Mouse (Mus musculus) liver, adult 2 months (tissue): Measurements from ENCODE around the gene Actr2. TPM values are rescaled to one million over a fixed set of nuclear protein-coding genes. Genes with fewer than 3 reads are reported as not detected.
"Not testable (repeated sequence)": the region's sequence is repeated elsewhere in the genome, so short reads cannot be mapped to it uniquely, and the experiment has no call there.

Experiments
- DNase-seq: peaks from one replicate; pipeline ENCODE4 v3.0.0-alpha.2; 2011; ENCODE audit warnings: low read depth, low spot score; ENCODE audit errors: extremely low read depth
- H3K27ac ChIP-seq: fragments of 200-500 bp; replicated peaks from 2 replicates; pipeline ENCODE4 v1.5.1; 2012; ENCODE audit warnings: low read depth, mild to moderate bottlenecking, control low read depth, inconsistent platforms, low read length; ENCODE audit not compliant: insufficient read depth
- H3K27me3 ChIP-seq: fragments of 200-500 bp; 2 replicates; pipeline ENCODE4 v1.6.1; 2012; ENCODE audit warnings: mild to moderate bottlenecking, moderate library complexity, low read length, inconsistent platforms; ENCODE audit not compliant: control insufficient read depth, insufficient read depth
- H3K36me3 ChIP-seq: fragments of 200-500 bp; 2 replicates; pipeline ENCODE4 v1.6.1; 2012; ENCODE audit warnings: low read length, inconsistent platforms; ENCODE audit not compliant: control insufficient read depth, insufficient read depth
- H3K4me1 ChIP-seq: fragments of 200-500 bp; 2 replicates; pipeline ENCODE4 v1.6.1; 2011; ENCODE audit warnings: low read length; ENCODE audit not compliant: control insufficient read depth, insufficient read depth
- H3K4me3 ChIP-seq: fragments of 200-500 bp; 2 replicates; pipeline ENCODE4 v1.5.1; 2011; ENCODE audit warnings: low read depth, mild to moderate bottlenecking, control low read depth, low read length, moderate library complexity; ENCODE audit not compliant: insufficient read depth
- H3K79me2 ChIP-seq: fragments of 200-500 bp; 2 replicates; pipeline ENCODE4 v1.6.1; 2012; ENCODE audit warnings: inconsistent platforms, mild to moderate bottlenecking, low read length, moderate library complexity; ENCODE audit not compliant: control insufficient read depth, insufficient read depth
- H3K9ac ChIP-seq: fragments of 200-500 bp; 2 replicates; pipeline ENCODE4 v1.6.1; 2012; ENCODE audit warnings: low read depth, mild to moderate bottlenecking, control low read depth, inconsistent platforms, low read length
- CTCF ChIP-seq: fragments of 200-500 bp; IDR thresholded peaks from 2 replicates; pipeline ENCODE4 v1.5.1; 2011; ENCODE audit warnings: low read depth, low read length, control low read depth
- POLR2A ChIP-seq: fragments of 200-500 bp; IDR thresholded peaks from 2 replicates; pipeline ENCODE4 v1.6.1; 2011; ENCODE audit warnings: low read length, control low read depth; ENCODE audit not compliant: insufficient read depth; ENCODE audit errors: extremely low read depth
- WGBS: fragments of 180-500 bp; shearing (Covaris S2); methylation state at CpG from one replicate; pipeline ENCODE4 v1.1.7; 2018; 5-methylcytosine and 5-hydroxymethylcytosine counted together
- polyA plus RNA-seq: library from polyadenylated mRNA; depleted of rRNA; stranded (reverse); fragments of >200 nt; gene quantifications from 2 replicates; pipeline ENCODE4 v1.2.3, GENCODE M21; 2012
- total RNA-seq: library from RNA; depleted of rRNA; stranded (reverse); fragments of >200 nt; gene quantifications from 2 replicates; pipeline ENCODE4 v1.2.3, GENCODE M21; 2014

The Actr2 gene
- total and polyA plus RNA-seq, 2 experiments, result 16.6 to 67.3 TPM

- H3K4me1 ChIP-seq, result peaks cover 7% of the 10 kb centered on the region; the same call in 1 of the 2 replicates
- H3K27ac ChIP-seq, result peak overlapping the region; percentile 67
- no peaks in the 10 kb centered on the region for H3K79me2 ChIP-seq
- WGBS, result 44% methylated on average over 9 of the region's 9 CpGs
- no peak overlapping the region for H3K9ac ChIP-seq
- H3K27me3 ChIP-seq, result no peaks in the 10 kb centered on the region
- no peaks in the 10 kb centered on the region for H3K36me3 ChIP-seq
- DNase-seq, result no peak
- H3K4me3 ChIP-seq, result no peak overlapping the region
- no peak for TF ChIP-seq CTCF
- TF ChIP-seq POLR2A, result no peak
Observed at GRCm38 (mm10) chr11:20145383-20145782, 32.7 kb upstream of the Actr2 start.

GRCm38 (mm10) chr11:20144536-20145263, 32.0 kb upstream of the Actr2 start:
- Histone ChIP-seq H3K4me1 (peaks cover 7% of the 10 kb centered on the region; the same call in 1 of the 2 replicates), H3K79me2 (no peaks in the 10 kb centered on the region), H3K9ac (peak overlapping the region; percentile 53), H3K4me3 (no peak overlapping the region), H3K27me3 (no peaks in the 10 kb centered on the region), H3K27ac (peak overlapping the region; percentile 85), H3K36me3 (no peaks in the 10 kb centered on the region)
- 47% methylated on average over 9 of the region's 9 CpGs for WGBS
- TF ChIP-seq POLR2A (no peak), CTCF (no peak)
- peak; percentile 95 for DNase-seq

GRCm38 (mm10) chr11:20143687-20144086, 31.0 kb upstream of the Actr2 start:
- not testable (repeated sequence) for H3K27ac ChIP-seq, H3K36me3 ChIP-seq, H3K9ac ChIP-seq, H3K79me2 ChIP-seq, H3K4me1 ChIP-seq, H3K4me3 ChIP-seq, H3K27me3 ChIP-seq
- peak; percentile 28 for DNase-seq
- WGBS, result 72% methylated on average over 4 of the region's 4 CpGs

GRCm38 (mm10) chr11:20142516-20142915, 29.8 kb upstream of the Actr2 start:
- DNase-seq, result no peak
- TF ChIP-seq POLR2A (no peak), CTCF (no peak)
- Histone ChIP-seq H3K4me1 (peaks cover 7% of the 10 kb centered on the region; the same call in 1 of the 2 replicates), H3K4me3 (no peak overlapping the region), H3K27me3 (no peaks in the 10 kb centered on the region), H3K9ac (no peak overlapping the region), H3K36me3 (no peaks in the 10 kb centered on the region), H3K79me2 (no peaks in the 10 kb centered on the region), H3K27ac (no peak overlapping the region)
- 73% methylated on average over 5 of the region's 5 CpGs for WGBS

- DNase-seq, result no peak
- no peak for TF ChIP-seq CTCF
- no peak for TF ChIP-seq POLR2A
- peaks cover 5% of the 10 kb centered on the region; the same call in 1 of the 2 replicates for H3K4me1 ChIP-seq
- H3K9ac ChIP-seq, result no peak overlapping the region
- no peaks in the 10 kb centered on the region for H3K27me3 ChIP-seq
- no peak overlapping the region for H3K27ac ChIP-seq
- WGBS, result 93% methylated on average over 5 of the region's 5 CpGs
- no peak overlapping the region for H3K4me3 ChIP-seq
- no peaks in the 10 kb centered on the region for H3K36me3 ChIP-seq
- no peaks in the 10 kb centered on the region for H3K79me2 ChIP-seq
Observed at GRCm38 (mm10) chr11:20140286-20140685, 27.6 kb upstream of the Actr2 start.

- Histone ChIP-seq H3K79me2 (no peaks in the 10 kb centered on the region), H3K36me3 (no peaks in the 10 kb centered on the region), H3K9ac (no peak overlapping the region), H3K27ac (no peak overlapping the region), H3K4me3 (no peak overlapping the region), H3K4me1 (peaks cover 5% of the 10 kb centered on the region; the same call in 1 of the 2 replicates), H3K27me3 (no peaks in the 10 kb centered on the region)
- no peak for DNase-seq
- TF ChIP-seq POLR2A (no peak), CTCF (no peak)
- 98% methylated on average over 2 of the region's 2 CpGs for WGBS
Observed at GRCm38 (mm10) chr11:20139711-20140110, 27.0 kb upstream of the Actr2 start.
